Mouse (Mus musculus) lung, postnatal 36 days (tissue): Measurements from ENCODE around the gene Siah1a.
A peak's percentile ranks its signal among the peaks of the same experiment; 100 is the strongest.

Experiments
- DNase-seq: peaks from one replicate; pipeline ENCODE4 v3.0.0; 2022; ENCODE audit warnings: mixed read lengths

Siah1a gene

DNA sequence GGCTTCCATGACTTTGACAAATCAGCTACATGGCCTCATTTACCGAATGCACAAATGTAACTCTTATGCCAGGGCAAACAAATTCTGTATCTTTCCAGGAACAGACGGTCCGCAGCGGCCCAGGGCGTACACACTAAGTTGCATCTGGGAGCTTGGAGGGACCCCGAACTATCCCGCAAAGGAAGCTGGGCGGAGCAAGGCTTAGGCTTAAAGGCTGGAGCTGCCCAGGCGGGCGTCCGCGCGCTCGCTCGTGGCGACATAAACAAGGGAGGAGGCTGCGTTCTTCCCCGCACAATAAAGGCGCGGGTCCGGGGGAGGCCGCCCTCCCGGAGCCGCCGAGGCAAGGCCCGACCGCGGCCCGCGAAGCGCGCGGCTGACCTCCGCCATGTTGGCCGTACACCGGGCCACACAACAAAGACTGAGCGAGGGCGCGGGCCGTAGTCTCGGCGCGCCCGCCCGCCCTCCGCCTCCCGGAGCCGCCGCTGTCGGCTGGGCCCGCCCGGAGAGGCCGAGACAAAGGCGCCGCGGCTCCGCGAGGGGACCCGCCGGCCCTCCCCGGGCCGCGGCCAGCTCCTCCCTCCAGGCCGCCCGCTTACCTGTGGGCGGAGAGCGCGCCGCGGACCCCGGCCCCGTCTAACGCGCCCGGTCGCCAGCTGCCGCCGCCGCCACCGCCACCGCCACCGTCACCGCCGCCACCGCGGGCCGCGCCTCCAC, at the start of gene Siah1a, which contains the start of gene Gm10638:
Gene Siah1a, minus strand, starts transcription at position 714 of the 714 bp plus-strand sequence.
Gene Gm10638, plus strand, starts transcription at position 479 of the 714 bp plus-strand sequence.
- peak; percentile 76 for DNase-seq

DNA sequence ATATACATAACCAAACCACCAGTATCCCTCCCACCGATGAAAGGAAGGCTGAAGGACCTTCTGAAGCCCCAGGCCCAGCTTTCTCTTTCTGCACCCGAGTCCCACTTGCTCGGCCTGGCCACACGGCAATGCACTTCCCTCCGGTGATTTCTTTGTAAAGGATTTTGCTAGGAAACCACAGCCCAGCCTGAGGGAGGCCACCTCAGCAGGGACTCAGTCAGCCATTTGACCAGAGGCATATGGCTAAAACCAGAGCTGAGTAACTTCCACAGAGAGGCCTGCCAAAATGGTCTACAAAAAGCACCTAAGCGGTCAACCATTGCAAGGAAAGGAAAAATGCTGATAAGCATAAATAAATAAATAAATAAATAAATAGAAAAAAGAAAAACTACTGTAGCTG, 49.0 kb upstream of the Siah1a start:
- no peak for DNase-seq

- no peak for DNase-seq
Measured at GRCm38 (mm10) chr8:86791542-86791941, 45.8 kb upstream of the Siah1a start.

- no peak for DNase-seq
Measured at GRCm38 (mm10) chr8:86789576-86789975, 43.8 kb upstream of the Siah1a start.

DNA sequence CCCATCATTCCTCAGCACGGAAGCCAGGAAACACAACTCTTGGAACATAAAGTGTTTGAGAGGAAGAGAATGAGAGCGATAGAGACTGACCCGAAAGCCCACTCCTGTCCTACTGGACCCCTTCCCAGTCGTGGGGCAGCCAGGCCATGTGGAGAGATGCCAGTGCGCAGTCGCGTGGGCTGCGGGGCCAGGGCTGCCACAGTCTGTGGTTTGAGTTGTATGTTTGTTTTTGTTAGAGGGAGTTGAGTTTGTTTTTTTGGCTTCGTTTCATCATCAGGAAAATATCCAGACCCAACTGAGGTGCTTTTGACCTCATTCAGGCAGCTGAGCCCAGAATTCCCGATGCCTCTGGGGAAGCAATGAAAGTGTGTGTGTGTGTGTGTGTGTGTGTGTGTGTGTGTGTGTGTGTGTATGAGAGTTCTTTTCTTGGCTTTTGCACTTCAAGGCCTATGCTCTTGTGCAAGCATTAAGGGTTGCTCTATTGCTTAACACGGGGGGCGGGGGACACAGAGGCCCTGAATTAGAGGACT, 42.2 kb upstream of the Siah1a start:
- DNase-seq = peak; percentile 67

DNA sequence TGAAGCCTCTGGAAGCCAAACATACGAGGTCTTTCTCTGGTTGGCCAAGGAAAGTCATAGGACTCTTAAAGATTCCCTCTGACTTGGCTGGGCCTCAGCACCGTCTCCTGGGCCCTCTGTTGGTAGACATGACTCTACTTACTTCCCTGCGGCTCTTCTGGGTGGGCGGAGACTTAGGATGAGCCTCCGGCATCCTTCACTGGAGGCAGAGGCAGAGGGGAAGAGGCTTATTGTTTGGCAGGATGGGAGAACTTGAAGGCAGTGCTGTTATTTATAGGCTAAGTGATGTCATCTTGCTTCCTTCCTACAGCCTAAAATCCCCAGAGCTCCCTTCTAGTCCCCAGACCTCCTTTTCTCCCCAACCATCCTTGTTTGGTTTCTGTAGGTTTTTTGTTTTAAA, 40.8 kb upstream of the Siah1a start:
- DNase-seq = peak; percentile 33

DNA sequence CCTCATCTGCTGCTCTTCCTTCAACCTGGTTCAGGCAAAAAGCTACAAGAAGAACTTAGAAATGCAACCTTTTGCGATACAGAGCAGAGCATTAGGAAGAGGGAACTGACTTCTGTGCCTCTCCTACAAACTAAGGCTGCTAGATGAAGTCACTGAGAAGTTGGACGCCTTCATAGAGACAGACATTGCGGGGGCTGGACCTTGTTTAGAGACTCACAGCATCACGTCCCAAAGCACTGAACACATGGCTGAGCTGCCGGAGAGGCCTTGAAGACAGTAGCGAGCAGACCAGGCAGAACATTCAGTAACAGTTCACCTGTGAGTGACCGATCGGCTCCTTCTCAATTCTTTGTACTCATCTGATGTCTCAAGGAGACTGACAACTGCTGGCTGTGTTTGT, 35.4 kb upstream of the Siah1a start:
- no peak for DNase-seq

DNA sequence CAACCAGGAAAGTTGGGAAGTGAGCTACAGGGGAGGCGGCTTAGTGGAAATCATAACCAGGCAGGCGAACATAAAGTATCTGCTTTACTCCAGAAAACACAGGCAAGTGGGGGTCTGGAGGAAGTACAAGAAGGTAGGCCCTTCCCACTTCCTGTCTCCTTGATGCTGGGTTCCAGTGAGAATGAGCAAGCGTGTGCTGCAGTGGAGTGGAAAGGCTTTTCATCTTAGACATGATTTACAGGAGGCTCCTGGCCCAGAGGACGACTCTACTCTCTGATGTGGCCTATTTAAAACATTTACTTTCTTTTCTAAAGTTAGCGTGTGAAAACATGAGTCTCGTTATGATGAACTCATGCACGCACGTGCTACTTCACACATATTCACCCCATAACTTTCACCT, 33.5 kb upstream of the Siah1a start:
- DNase-seq = no peak

DNA sequence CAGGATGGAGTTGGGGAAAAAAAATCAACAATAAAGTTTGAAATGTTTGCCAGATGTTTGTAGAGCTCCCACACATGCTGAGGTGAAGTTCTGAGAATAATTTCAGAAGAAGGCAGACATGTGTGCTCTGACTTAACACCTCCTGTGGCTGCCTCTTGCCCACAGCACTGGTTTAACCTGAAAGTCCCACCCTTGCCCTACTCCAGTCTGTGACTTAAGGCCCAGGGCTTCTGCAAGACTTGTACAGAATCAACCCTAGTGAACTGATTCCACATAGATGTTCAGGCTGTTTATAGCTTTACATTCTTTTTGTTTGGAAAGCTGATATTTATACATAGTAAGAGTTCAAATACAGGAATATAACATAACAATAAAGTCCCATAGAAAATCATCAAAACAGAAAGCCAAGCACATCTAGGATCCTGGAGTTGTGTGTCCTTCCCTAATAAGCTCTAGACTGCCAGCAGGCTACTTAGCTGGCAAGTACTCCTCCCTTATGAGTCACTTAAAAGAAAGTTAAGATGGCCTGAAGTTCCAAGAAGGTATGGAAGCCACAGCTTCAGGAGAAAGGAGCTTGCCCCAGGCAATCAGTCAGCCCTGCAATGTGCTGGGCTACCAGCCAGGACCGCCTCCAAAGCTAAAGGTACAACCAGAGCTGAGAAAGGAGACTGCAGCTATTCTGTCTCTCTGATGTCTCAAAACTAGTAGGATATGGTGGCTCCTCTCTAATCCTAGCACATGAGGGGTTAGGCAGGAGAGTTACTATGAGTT, 24.4 kb upstream of the Siah1a start:
- no peak for DNase-seq

DNA sequence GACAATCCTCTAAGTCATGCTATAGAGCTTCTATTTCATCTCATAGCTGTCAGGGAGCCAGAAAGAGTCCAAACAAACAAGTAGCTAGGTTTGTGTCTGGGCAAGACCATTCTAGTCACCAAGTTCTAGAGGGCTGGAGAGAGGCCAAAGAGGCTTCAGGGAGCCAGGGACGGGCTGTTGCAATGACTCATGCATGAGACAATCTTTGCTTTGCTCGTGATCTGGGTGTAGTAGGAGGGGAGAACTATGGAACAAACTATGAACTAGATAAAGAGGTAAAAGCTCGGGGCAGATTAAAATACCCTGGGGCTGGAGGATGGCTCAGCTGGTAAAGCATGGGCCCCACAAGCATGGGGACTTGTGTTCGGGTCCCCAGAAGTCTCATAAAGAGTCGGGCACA, 22.8 kb upstream of the Siah1a start:
- peak; percentile 82 for DNase-seq

GRCm38 (mm10) chr8:86766548-86767211, 20.9 kb upstream of the Siah1a start:
- DNase-seq = peak; percentile 87

DNA sequence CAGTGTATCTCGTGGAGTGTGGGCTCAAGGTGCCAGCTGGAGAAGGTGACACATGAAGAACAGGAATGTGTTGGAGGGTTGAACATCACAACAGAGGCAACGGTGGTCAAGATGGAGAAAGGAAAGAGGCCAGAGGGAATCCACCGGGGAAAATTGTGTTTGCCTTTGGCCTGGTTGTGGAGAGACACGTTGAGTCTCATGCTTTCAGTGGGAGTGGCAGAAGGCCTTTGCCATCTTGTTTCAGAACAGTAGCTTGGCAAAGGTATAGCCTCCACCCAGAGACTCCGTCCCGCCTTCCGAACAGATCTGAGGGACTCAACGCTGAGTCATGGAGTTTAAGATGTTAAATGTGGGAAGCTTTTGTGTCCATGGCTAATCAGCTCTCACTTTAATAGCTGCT, 19.9 kb upstream of the Siah1a start:
- no peak for DNase-seq

- no peak for DNase-seq
Measured at GRCm38 (mm10) chr8:86765155-86765554, 19.4 kb upstream of the Siah1a start.

DNA sequence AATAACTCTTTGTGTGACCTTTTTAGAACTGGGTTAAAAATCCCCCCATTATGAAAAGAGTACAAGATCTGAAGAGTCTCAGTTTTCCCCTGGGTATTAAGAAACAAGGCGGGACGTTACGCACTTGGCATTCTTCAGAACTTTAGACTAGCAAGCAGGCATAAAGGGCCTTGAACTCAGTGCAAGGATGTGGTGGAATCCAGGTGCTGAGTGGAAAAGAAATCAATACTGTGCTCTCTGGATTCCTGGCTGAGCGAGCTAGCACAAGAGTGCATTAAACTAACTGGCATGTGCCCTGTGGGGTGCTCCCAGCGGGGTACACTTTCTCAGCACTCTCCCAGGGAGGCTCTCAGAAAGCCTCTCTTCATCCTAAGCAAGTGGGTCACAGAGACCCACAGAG, 17.1 kb upstream of the Siah1a start:
- no peak for DNase-seq

DNA sequence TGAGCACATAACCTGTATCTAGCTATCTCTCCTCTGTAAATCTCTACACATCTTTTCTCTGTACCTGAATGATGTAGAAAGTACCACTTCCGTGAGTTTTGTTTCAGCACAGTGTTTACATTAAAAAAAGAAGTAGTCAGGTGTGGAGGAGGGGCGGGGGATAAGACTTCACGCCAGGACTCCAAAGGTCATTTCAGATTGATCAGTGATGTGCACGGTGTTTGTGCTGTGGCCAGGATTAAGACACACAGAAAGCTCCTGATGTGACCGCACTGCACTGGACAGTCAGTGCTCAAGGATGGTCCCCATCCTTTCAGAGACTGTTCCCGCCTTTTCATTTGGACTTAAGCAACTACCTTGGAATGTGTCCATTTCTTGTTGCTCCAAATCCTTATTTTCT, 15.0 kb upstream of the Siah1a start:
- no peak for DNase-seq

DNA sequence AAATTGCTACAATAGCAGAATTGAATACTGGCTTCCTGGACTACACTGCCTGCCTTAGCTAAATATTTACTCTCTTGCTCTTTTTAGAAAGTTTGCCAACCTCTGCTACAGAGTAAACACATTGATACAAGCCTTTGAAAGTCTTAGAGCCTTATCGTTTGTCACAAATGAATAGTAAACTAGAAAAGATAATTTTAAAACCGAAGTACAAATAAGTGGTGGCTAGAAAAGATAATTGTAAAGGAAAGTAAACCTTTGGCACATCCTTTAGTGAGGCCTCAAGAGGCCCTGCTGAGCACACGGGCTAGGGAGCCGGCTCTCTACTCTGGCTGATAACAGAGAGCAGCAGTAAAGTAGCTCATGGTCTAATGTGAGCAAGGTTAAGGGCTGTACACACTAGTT, 13.4 kb upstream of the Siah1a start:
- DNase-seq = peak; percentile 42

GRCm38 (mm10) chr8:86758651-86759050, 12.9 kb upstream of the Siah1a start:
- DNase-seq = no peak

- DNase-seq = peak; percentile 79
Measured at GRCm38 (mm10) chr8:86756948-86757733, 11.4 kb upstream of the Siah1a start.

DNA sequence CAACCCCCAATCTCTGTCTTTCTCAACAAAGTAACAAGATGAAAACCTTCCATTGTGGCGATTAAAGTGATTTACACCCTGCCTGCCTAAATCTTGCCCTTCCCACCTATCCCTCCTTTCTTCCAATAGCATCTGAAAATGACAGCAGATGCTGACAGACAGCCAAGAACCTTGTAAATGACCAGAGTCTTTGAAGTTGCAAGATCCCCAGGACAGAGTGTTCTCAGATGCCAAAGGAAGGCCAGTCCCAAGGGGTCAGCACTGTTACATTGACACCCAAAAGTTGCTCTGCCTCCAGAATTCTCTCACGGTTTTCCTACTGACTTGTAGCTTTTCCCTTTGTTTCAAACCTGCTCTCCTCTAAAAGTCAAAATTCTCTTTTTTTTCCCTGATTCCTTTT, 4.1 kb upstream of the Siah1a start:
- DNase-seq = no peak

DNA sequence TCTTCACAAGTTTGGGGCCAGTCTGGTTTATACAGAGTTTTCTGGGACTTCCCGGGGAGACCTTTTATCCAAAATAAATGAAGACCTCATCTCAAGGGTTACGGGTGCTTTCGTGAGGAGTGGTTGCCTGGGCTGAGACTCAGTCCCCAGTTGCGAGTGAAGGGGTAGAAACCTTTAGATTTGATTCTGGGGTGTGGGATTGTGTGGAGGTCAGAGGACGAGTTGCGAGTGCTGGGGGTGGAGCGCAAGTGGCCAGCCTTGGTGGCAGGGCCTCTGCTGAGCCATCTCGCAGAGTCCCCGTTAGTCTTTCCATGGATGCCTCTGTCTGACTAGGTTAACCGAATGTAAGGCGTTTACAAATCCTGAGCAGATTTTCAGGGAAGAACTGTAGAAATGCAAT, 777 bp upstream of the Siah1a start:
- no peak for DNase-seq

- peak; percentile 95 for DNase-seq
Measured at GRCm38 (mm10) chr8:86745935-86746441, 254 bp upstream of the Siah1a start.
